Mouse (Mus musculus): Measurements from ENCODE around the gene Gpld1. TPM values are rescaled to one million over a fixed set of nuclear protein-coding genes. Genes with fewer than 3 reads are reported as not detected.

Gpld1 gene
- polyA plus RNA-seq, 2 experiments, result 3.1 to 5.9 TPM

GRCm38 (mm10) chr13:24999538-24999937, 56.6 kb downstream of the Gpld1 start:
- no peak overlapping the region for H3K27ac ChIP-seq
- ATAC-seq (ENCODE audit: insufficient read depth), result 0 out of 2 replicates have a peak, but pooled peaks have one; percentile 18

GRCm38 (mm10) chr13:25002965-25003364, 60.0 kb downstream of the Gpld1 start:
- no peak for TF ChIP-seq EP300 (IDR thresholded peaks at IDR 0.05; ENCODE audit: low read depth)
- peak; percentile 31; the same call in 1 of the 2 replicates for TF ChIP-seq CTCF (IDR thresholded peaks at IDR 0.05; ENCODE audit: low read depth)
- ATAC-seq (ENCODE audit: insufficient read depth), result no peak
- H3K4me2 ChIP-seq (ENCODE audit: low read depth), result no peak overlapping the region
- no peaks in the 10 kb centered on the region for H3K9me3 ChIP-seq (ENCODE audit: control insufficient read depth, low read length)
- no peak for DNase-seq (ENCODE audit: low read depth in 3 of 3, low spot score in 3 of 3)
- H3K9ac ChIP-seq (replicated peaks), result no peak overlapping the region
- no peaks in the 10 kb centered on the region for H3K27me3 ChIP-seq (ENCODE audit: control insufficient read depth, insufficient read depth, low read length)
- H3K4me1 ChIP-seq (replicated peaks; ENCODE audit: control insufficient read depth in 2 of 2, insufficient read depth in 2 of 2, low read length in 1 of 2), result no peaks in the 10 kb centered on the region; a peak in 1 of 4 replicates
- H3K27ac ChIP-seq, result no peak overlapping the region
- peaks cover 21% of the 10 kb centered on the region for H3K36me3 ChIP-seq (replicated peaks; ENCODE audit: control insufficient read depth, insufficient read depth, low read depth)
- H3K4me3 ChIP-seq (ENCODE audit: insufficient read depth in 1 of 2, low read depth in 2 of 2, low read length in 2 of 2), result no peak overlapping the region

More at GRCm38 (mm10) chr13:24999538-24999937, 56.6 kb downstream of the Gpld1 start:
- no peak for DNase-seq (ENCODE audit: low read depth in 3 of 3, low spot score in 3 of 3)
- Histone ChIP-seq H3K4me1 (replicated peaks; ENCODE audit: control insufficient read depth in 2 of 2, insufficient read depth in 2 of 2, low read length in 1 of 2) (no peaks in the 10 kb centered on the region; a peak in 1 of 4 replicates), H3K4me2 (ENCODE audit: low read depth) (no peak overlapping the region), H3K9ac (replicated peaks) (no peak overlapping the region; the same call in 1 of the 2 replicates), H3K36me3 (replicated peaks; ENCODE audit: control insufficient read depth, insufficient read depth, low read depth) (peaks cover 39% of the 10 kb centered on the region), H3K4me3 (ENCODE audit: insufficient read depth in 1 of 2, low read depth in 2 of 2, low read length in 2 of 2) (no peak overlapping the region), H3K9me3 (ENCODE audit: control insufficient read depth, low read length) (no peaks in the 10 kb centered on the region), H3K27me3 (ENCODE audit: control insufficient read depth, insufficient read depth, low read length) (no peaks in the 10 kb centered on the region)
- TF ChIP-seq EP300 (IDR thresholded peaks at IDR 0.05; ENCODE audit: low read depth), result no peak
- TF ChIP-seq CTCF (IDR thresholded peaks at IDR 0.05; ENCODE audit: low read depth), result no peak
- 68% methylated on average over 2 of the region's 2 CpGs for WGBS (ENCODE audit: insufficient replicate concordance)

DNA sequence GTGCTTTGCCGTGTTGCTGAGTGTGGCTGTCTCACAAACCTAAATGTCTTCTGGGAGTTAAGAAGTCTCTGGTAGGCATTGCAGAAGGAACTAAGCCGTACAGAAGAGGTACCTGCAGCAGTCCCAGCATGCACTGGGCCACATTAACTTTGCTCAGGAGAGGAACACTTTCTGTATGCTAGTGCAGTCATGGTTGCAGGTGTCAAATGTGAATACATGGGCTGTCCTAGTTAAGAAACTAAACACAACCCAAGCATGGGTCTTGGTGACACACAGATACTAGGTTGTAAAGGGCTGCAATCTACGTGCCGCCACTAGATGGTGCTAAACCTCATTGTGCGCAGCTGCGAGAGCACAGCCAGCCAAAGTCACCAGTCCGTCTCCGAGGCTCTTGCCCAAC, 64.2 kb downstream of the Gpld1 start:
- ATAC-seq (ENCODE audit: insufficient read depth) (no peak), DNase-seq (ENCODE audit: low read depth in 3 of 3, low spot score in 3 of 3) (no peak)
- Histone ChIP-seq H3K4me1 (replicated peaks; ENCODE audit: control insufficient read depth in 2 of 2, insufficient read depth in 2 of 2, low read length in 1 of 2) (no peaks in the 10 kb centered on the region), H3K36me3 (replicated peaks; ENCODE audit: control insufficient read depth, insufficient read depth, low read depth) (peaks cover 4% of the 10 kb centered on the region; the same call in 1 of the 2 replicates), H3K27me3 (ENCODE audit: control insufficient read depth, insufficient read depth, low read length) (no peaks in the 10 kb centered on the region), H3K27ac (no peak overlapping the region), H3K4me3 (ENCODE audit: insufficient read depth in 1 of 2, low read depth in 2 of 2, low read length in 2 of 2) (no peak overlapping the region), H3K4me2 (ENCODE audit: low read depth) (no peak overlapping the region), H3K9ac (replicated peaks) (no peak overlapping the region), H3K9me3 (ENCODE audit: control insufficient read depth, low read length) (no peaks in the 10 kb centered on the region)
- TF ChIP-seq EP300 (IDR thresholded peaks at IDR 0.05; ENCODE audit: low read depth) (no peak), CTCF (IDR thresholded peaks at IDR 0.05; ENCODE audit: low read depth) (peak; percentile 59)
- WGBS (ENCODE audit: insufficient replicate concordance), result 69% methylated on average over 6 of the region's 8 CpGs

GRCm38 (mm10) chr13:25018316-25018715, 75.4 kb downstream of the Gpld1 start:
- Histone ChIP-seq H3K4me2 (ENCODE audit: low read depth) (peak overlapping the region; percentile 89), H3K36me3 (replicated peaks; ENCODE audit: control insufficient read depth, insufficient read depth, low read depth) (no peaks in the 10 kb centered on the region; the same call in 1 of the 2 replicates), H3K4me1 (replicated peaks; ENCODE audit: control insufficient read depth in 2 of 2, insufficient read depth in 2 of 2, low read length in 1 of 2) (peaks cover 6 to 15% of the 10 kb centered on the region in 2 experiments), H3K27me3 (ENCODE audit: control insufficient read depth, insufficient read depth, low read length) (no peaks in the 10 kb centered on the region), H3K27ac (no peak overlapping the region), H3K9ac (replicated peaks) (no peak overlapping the region; the same call in 1 of the 2 replicates), H3K9me3 (ENCODE audit: control insufficient read depth, low read length) (no peaks in the 10 kb centered on the region), H3K4me3 (ENCODE audit: insufficient read depth in 1 of 2, low read depth in 2 of 2, low read length in 2 of 2) (no peak overlapping the region; a peak in 1 of 4 replicates)
- no peak for TF ChIP-seq EP300 (IDR thresholded peaks at IDR 0.05; ENCODE audit: low read depth)
- TF ChIP-seq CTCF (IDR thresholded peaks at IDR 0.05; ENCODE audit: low read depth), result no peak
- ATAC-seq (ENCODE audit: insufficient read depth) (no peak), DNase-seq (ENCODE audit: low read depth in 3 of 3, low spot score in 3 of 3) (no peak)
- 82% methylated on average over 9 of the region's 9 CpGs for WGBS (ENCODE audit: insufficient replicate concordance)

- Histone ChIP-seq H3K4me1 (replicated peaks; ENCODE audit: control insufficient read depth in 2 of 2, insufficient read depth in 2 of 2, low read length in 1 of 2) (peaks cover 6 to 15% of the 10 kb centered on the region in 2 experiments), H3K4me3 (ENCODE audit: insufficient read depth in 1 of 2, low read depth in 2 of 2, low read length in 2 of 2) (peak within 1 kb of the TSS; percentile 78 to 88), H3K36me3 (replicated peaks; ENCODE audit: control insufficient read depth, insufficient read depth, low read depth) (no peaks in the 10 kb centered on the region; the same call in 1 of the 2 replicates), H3K9me3 (ENCODE audit: control insufficient read depth, low read length) (no peaks in the 10 kb centered on the region), H3K4me2 (ENCODE audit: low read depth) (peak within 1 kb of the TSS; percentile 89), H3K27ac (peak within 1 kb of the TSS; percentile 1; the same call in 1 of the 2 replicates), H3K27me3 (ENCODE audit: control insufficient read depth, insufficient read depth, low read length) (no peaks in the 10 kb centered on the region), H3K9ac (replicated peaks) (peak within 1 kb of the TSS; percentile 93)
- under 1% methylated on average over 80 of the region's 84 CpGs for WGBS (ENCODE audit: insufficient replicate concordance)
- peak; percentile 70 to 74 (median 74) for DNase-seq (ENCODE audit: low read depth in 3 of 3, low spot score in 3 of 3)
- ATAC-seq (ENCODE audit: insufficient read depth), result peak; percentile 94
- no peak for TF ChIP-seq CTCF (IDR thresholded peaks at IDR 0.05; ENCODE audit: low read depth)
- no peak for TF ChIP-seq EP300 (IDR thresholded peaks at IDR 0.05; ENCODE audit: low read depth)
Observed at GRCm38 (mm10) chr13:25019793-25020539, 77.0 kb downstream of the Gpld1 start, which contains the start of gene Mrs2. Mrs2 (minus strand) TSS chr13:25020379.

All from liver, embryonic 14.5 days (tissue).